Mouse (Mus musculus): ENCODE measurements around the gene Spryd4.
"Not testable (repeated sequence)": the region's sequence is repeated elsewhere in the genome, so short reads cannot be mapped to it uniquely, and the experiment has no call there.

The Spryd4 gene

DNA sequence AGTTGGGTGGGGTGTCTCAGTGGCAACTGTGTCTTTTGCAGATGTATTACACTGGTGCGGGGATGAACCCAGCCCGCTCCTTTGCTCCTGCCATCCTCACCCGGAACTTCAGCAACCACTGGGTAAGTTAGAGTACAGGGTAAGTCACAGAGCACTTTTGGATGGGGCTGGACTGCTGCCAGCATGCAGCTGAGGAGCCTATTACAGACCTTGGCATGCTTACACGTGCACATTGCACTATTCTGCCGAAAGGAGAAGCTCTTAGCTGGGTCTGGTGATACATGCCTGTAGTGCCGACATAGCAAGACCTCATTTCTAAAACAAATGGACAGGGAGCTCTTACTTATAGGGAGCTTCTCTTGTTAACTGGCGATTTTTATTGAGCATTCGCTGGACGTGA lies 16.0 kb upstream of the Spryd4 start:
- no peak for DNase-seq (ENCODE audit: extremely low read depth, insufficient read length, low spot score)

DNA sequence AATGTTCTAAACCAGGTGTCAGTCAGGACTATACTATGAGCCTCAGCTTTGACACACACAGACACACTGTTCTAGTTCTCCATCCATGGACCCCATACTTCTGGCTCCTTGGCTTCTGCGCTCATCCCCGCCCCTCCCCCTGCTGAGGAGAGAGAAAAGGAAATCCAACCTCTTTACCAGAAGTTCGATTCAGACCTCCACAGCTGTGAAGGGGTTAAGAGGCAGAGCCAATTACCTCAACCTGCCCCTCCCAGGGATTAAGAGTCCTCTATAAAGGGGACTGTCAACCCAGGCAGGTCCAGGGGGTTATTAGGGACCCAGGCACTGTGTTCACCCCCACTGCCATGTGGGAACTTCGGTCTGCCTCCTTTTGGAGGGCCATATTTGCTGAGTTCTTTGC lies 13.9 kb upstream of the Spryd4 start, which contains the start of gene Mip:
Gene Mip (plus strand): TSS at position 301 of the 400 bp plus-strand sequence.
- no peak for DNase-seq (ENCODE audit: extremely low read depth, insufficient read length, low spot score)

DNA sequence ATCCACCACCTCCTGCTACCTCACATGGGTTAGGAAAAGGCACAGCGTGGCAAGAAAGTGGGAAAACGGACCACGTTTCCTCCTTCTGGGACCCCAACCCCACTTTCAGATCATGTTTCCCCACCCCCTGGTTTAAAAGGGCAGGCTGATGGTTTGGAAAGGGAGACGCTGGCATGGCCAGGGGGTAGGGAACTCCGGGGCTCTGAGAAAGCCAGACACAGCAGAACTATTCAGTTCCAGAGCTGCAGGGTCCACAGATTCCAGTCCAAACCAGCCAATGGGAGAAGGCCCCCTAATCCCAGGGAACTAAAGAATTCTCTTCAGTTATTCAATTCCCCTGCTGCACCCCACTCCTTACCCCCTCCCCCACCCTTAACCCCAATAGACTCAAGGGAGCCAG lies 13.5 kb upstream of the Spryd4 start:
- DNase-seq (ENCODE audit: extremely low read depth, insufficient read length, low spot score) = no peak

DNA sequence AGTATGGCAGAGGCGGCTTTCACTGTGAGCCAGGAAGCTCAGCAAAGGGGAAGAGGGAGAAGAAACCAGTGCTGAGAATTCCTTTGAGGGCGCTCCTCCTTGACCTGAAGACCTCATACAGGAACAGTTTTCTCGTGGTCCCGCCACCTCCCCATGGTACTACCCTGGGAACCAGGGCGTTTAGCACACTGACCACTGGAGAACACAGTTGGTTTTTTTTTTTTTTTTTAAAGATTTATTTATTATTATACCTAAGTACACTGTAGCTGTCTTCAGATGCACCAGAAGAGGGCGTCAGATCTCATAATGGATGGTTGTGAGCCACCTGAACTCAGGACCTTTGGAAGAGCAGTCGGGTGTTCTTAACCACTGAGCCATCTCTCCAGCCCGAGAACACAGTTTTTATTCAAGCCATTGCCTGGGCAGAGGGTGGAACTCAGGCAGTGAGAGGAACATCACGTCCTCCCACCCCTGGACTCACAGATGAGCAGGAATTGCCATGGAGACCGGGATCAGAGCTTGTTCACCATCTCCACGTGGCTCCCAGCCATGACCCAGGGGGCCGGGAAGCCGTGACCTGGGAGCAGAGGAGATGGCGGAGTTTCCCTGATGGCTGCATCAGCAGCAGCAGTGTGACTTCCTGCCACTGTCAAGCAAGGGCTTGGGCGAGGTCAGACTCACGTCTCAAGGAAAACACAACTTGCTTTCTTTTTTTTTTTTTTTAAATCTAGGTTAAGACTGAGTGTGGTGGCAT lies 10.1 kb upstream of the Spryd4 start:
- DNase-seq (ENCODE audit: extremely low read depth, insufficient read length, low spot score) = peak; percentile 41

DNA sequence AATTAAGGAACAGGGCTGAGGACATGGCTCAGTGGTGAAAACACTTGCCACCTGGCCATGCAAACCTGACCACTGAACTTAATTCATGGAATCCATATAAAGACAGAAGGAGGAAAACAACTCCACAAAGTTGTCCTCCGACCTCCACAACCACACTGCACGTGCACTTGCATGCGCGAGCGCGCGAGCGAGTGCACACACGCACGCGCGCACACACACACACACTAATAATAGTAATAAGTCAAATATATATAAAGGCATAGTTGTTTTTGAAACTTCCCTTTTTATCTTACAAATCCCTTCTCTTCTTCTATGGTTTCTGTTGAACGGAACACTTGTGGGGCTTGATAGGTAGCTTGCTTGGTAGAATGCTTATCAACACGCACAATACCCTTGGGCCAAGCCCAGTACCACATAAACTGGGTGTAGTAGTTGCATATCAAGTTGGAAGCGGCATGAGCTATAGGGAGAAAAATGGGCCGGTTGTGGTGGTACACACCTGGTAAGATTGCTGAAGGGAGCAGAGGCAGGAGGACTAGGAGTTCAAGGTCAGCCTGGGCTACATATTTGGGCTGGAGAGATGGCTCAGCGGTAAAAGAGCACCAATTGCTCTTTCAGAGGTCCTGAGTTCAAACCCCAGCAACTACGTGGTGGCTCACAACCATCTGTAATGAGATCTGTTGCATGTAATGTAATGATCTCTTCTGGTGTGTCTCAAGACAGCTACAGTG lies 6.9 kb upstream of the Spryd4 start:
- DNase-seq (ENCODE audit: extremely low read depth, insufficient read length, low spot score) = no peak

DNA sequence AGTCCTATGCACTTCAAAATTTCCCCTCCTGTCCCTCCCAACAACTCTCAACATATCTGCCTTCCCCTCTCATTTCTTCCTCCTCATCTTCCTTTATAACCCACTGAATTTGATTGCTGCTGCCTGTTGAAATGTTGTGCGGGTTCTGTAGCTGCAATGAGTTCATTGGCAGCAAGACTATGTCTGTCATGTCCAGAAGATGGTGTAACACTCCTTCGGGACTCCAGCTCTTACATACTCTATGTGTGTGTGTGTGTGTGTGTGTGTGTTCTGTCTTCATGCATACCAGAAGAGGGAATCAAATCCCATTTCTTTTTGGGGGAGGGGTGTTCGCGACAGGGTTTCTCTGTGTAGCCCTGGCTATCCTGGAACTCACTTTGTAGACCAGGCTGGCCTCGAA lies 3.4 kb upstream of the Spryd4 start:
- no peak for DNase-seq (ENCODE audit: extremely low read depth, insufficient read length, low spot score)

DNA sequence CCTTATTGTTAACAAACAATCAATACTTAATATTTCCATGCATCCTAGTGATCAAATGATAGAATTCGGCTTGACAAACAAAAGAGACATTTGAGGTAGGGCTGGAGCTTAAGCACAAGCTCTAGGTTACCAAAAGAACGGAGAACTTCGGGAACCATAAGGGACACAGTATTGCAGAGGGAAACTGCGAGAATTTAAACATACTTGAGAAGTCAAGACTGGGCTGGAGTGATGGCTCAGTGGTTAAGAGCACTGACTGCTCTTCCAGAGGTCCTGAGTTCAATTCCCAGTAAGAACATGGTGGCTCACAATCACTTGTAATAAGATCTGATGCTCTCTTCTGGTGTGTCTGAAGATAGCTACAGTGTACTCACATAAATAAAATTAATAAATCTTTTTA lies 2.5 kb upstream of the Spryd4 start:
- not testable (repeated sequence) for DNase-seq (ENCODE audit: extremely low read depth, insufficient read length, low spot score)

DNA sequence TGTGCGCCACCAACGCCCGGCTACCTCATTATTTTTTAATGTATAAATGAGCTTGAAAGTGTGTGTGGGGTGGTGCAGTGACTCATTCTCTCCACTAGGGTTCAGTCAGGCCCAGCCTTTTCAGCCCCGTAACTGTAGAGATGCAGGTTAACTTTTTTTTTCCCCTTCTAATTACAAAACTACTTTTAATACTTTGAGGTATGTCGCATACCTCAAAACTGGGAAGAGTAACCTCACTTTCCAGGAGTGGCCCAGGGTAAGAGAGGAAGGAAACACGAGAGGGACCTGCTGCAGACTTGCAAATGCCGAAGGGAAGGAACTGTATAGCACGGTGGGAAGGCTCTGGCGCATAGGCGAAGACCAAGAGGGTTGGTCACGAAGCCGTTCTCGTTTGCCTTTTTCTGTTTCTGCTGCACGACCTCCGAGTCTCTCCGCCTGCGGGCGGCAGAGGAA lies 1.3 kb upstream of the Spryd4 start:
- peak; percentile 35 for DNase-seq (ENCODE audit: extremely low read depth, insufficient read length, low spot score)

DNA sequence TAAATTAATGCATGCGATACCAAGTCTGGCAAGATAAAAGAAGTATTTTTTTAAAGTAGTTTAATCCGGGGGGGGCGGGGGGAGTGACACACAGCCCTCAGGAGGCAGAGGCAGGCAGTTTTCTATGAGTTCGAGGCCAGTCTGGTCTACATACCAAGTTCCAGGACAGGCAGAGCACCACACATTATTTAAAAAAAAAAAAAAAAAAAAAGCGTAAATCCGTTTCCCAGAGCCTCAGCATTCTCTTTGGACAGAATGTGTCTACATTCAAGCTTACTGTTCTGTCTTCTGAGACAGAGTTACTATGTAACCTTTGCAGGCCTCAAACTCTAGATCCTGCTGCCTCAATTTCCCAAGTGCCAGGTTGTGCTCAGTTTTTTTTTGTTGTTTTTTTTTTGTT lies 541 bp upstream of the Spryd4 start:
- no peak for DNase-seq (ENCODE audit: extremely low read depth, insufficient read length, low spot score)

DNA sequence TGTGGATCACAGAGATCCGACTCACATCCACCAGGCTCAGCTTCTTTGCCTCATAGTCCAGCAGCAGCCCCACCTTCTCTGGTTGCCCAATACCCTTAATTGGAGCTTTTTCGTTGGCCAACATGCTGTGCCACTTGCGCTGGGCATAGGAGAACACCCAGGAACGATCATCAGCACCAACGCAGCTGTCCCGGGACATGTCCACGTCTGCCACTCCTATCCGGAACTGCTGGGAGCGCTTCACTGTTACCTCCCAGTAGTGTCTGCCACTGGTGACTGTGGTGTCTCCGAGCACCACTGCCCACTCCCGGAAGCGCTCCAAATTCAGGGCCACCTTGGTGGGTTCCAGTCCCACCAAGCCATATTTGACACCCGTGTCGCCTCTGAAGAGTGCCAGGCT lies 653 bp downstream of the Spryd4 start:
- peak; percentile 59 for DNase-seq (ENCODE audit: extremely low read depth, insufficient read length, low spot score)

DNA sequence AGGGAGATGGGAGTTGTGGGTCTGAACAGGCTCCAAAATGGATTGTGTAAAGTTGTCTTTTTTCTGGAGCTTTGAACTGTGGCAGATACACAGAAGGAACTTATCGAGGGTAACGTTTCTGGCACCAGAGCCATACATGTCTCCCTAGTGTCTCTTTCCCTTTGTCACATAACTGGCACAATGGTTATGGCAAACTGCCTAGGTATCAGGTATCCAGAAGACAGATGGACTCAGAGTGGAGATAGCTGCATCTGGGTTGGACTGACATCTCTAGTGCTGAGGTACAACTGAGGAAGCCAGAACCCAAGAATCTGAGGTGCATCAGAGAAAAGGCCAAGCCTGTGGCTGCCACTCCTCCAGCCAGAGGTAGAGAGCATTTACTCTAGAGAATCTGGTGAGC lies 1.5 kb downstream of the Spryd4 start:
- DNase-seq (ENCODE audit: extremely low read depth, insufficient read length, low spot score) = no peak

DNA sequence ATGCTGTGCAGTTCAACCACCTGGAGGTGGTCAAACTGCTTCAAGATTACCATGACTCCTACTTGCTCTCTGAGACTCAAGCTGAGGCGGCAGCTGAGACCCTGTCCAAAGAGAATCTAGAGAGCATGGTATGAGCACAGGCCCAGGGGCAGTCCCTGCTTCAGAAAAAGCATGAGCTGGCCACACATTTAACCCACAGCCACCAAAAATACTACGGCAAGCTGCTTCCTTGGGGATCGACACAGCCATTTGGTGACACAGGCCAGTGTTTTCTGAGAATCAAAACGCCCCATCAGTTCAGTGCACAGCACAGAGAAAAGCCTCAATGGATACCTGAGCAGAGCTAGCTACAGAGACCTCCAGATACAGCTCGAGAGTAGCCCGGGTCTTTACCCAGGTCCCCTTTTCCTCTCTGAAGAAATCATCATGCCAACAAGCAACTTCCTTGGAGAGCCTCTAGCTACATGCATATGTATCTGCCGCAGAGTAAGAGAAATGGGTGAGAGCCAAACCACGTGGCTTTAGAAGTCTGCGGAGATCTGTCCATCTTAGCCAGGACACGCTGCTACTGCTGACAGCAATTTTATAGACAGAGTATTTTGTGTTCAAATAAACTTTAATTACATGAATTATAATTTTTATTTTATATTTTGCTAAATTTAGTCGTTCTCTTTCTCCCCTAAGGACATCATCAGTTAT lies 2.1 kb downstream of the Spryd4 start:
- DNase-seq (ENCODE audit: extremely low read depth, insufficient read length, low spot score) = no peak

DNA sequence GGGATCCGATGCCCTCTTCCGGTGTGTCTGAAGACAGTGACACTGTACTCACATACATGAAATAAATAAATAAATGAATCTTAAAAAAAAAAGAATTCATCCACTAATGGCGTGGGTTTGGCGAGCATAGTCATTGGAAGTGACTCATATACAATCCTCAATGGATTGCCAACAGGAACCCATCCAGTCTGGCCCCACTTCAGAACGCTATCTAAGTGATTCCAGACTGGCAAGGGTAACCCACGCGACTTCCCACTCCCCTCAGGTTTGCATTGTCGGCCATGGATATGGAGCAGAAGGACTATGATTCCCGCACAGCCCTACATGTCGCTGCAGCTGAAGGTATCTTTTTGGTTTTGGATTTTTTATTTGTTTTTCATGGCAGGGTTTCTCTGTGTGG lies 3.3 kb downstream of the Spryd4 start:
- DNase-seq (ENCODE audit: extremely low read depth, insufficient read length, low spot score) = no peak

DNA sequence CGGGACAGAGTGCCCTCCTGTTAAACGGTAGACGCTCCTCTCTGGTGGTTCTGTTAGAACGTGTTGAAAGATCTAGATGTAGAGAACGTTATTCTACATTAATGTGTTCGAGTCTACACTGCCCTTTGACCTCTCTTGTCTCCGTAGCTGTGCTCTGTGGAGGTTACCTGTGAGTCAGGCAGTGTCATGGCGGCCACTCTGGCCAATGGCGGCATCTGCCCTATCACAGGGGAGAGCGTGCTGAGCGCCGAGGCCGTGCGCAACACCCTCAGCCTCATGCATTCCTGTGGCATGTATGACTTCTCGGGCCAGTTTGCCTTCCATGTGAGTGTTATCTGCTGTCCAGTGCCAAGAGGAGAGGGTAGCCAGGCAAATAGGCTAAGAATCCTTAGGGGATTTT lies 6.7 kb downstream of the Spryd4 start:
- DNase-seq (ENCODE audit: extremely low read depth, insufficient read length, low spot score) = no peak

DNA sequence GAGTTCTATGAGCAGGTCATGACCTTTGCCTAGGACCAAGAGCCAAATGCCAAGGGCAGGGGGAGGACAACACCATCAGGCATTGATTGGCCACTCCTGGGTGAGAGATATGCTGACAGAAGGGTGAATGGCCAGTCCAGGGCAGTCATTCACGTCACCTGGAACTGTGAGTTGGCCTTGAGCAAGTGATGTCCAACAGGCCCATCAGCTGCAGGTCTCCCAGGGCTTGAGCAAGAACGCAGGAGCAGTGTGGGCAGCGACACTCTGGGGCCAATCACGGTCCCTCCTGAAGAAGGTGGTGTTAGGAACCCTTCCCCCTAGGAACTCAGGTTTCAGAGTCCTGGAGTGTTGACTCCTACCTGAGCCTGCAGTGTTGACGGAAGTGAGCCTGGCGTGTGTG lies 9.8 kb downstream of the Spryd4 start:
- no peak for DNase-seq (ENCODE audit: extremely low read depth, insufficient read length, low spot score)

DNA sequence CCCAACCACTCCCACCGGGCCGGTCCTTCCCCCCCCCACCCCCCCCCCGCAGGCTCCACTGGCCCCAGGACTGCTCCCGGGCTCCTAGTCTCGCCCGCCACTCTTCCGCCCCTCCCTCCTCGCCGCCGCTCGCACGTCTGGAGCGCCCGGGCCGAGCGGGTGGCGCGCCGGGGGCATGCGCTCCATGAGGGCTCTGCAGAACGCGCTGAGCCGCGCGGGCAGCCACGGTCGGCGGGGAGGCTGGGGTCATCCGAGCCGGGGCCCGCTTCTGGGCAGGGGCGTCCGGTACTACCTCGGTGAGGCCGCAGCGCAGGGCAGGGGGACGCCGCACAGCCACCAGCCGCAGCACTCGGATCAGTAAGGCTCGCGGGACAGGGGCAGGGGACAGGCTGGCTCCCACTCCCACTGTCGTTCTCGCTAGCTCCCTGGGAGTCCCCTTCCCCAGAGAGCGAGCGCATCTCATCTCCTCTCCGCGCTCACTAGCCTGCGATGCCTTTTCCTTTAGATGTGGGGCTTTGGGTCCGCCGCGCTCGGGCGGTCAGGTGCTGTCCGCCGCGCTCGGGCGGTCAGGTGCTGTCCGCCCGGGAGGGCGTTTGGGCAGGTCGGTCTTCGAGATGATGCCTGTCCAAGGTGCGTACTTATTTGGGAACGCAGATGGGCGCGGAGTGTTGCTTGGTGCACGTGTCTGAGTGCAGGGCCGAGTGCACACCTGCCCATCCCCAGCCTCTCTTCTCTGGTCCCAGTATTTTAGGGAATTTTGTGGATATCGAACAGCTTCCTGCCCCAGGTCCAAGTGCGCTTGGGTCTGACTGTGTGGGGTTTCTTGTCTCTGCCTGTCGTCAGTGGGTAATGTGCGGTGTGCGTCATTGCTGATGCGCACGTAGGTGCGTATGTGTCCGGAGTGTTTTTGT lies 16.8 kb downstream of the Spryd4 start:
- DNase-seq (ENCODE audit: extremely low read depth, insufficient read length, low spot score) = peak; percentile 60

DNA sequence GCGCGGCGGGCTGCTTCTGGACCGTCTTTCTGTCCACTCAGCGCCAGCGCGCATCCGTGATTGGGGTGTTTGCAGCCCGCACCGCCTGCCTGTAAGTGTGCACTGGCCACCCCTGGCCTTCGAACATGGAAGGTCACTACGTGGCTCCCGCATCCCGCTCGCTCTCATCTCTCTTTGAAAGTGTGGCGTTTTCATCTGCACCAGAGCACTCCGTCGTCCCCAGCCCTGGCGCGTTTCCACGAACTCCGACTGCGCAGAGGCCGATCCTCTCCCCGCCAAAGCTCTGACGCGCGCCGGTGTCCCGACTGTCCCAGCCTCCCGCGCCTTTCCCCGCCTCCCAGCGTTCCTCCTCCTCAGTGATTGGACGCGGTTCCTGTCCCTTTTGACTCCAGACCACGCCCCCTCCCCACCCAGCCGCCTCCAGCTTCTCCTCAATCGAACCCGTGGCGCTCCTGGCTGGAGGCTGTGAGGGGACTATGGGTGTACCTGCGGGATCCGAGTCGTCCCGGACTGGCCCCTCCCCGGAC lies 17.5 kb downstream of the Spryd4 start, which contains the start of gene Gls2:
Gene Gls2 (plus strand): TSS at position 434 of the 527 bp plus-strand sequence.
- DNase-seq (ENCODE audit: extremely low read depth, insufficient read length, low spot score) = peak; percentile 95

DNA sequence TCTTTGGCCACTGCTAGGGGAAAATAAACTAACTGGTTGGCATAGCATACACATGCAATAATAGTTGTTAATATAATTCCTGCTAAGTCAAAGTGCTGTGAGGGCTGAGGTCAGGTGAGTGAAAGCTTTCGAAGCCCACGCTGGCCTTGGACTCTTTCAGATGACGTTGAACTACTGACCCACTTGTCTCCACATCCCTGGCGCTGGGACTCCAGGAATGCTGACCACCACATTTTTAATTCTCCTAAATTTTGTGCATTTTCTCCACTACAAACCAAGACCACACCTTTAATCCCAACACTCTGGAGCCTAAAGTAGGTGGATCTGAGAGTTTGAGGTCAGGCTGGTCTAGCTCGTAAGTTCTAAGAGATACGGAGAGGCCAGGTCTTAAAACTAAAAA lies 18.5 kb downstream of the Spryd4 start:
- no peak for DNase-seq (ENCODE audit: extremely low read depth, insufficient read length, low spot score)

DNA sequence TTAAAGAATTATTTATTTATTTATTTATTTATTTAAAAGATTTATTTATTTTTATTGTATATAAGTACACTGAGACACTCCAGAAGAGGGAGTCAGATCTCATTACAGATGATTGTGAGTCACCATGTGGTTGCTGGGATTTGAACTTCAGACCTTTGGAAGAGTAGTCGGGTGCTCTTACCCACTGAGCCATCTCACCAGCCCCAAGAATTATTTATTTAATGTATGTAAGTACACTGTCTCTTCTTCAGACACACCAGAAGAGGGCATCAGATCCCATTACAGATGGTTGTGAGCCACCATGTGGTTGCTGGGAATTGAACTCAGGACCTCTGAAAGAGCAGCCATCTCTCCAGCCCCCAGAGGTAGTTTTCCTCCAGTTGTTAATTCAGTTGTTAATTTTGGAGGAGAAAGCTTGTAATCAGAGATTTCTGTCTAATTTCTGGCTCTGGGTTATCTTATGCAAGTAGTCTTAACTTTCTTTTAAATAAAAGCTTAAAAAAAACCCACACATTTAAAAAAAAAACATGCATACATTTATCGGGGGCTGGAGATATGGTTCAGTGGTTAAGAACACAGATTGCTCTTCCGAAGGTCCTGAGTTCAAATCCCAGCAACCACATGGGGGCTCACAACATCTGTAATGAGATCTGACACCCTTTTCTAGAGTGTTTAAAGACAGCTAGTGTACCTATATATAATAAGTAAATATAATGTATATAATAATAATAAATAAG lies 19.4 kb downstream of the Spryd4 start:
- not testable (repeated sequence) for DNase-seq (ENCODE audit: extremely low read depth, insufficient read length, low spot score)

DNA sequence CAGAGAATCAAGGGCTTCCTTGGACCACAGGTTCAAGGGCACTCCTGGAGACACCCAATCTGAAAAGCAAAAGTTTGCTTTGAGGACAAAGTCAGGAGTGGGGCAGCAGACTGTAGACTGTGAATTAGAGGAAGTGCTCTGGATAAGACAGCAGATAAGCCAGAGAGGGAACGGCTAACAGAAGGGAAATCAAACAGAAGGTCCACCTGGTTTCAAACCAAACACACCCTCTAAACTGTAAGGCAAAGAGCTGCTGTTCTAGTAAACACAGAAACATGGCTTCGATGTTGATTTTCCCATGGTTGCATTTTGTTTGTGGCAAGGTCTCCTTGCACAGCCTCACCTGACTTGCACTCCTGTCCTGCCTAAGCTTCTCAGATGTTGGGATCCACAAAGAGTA lies 20.1 kb downstream of the Spryd4 start:
- no peak for DNase-seq (ENCODE audit: extremely low read depth, insufficient read length, low spot score)

Measured in 3134 (cell line).